Mouse (Mus musculus): Measurements from ENCODE around the gene Gm10840.
A peak's percentile ranks its signal among the peaks of the same experiment; 100 is the strongest.
"Not testable (repeated sequence)": the region's sequence is repeated elsewhere in the genome, so short reads cannot be mapped to it uniquely, and the experiment has no call there.

Gene Gm10840

GRCm38 (mm10) chr11:106160841-106161721 lies at the start of gene Gm10840, which contains the start of gene Limd2:
Gene Gm10840 (plus strand): TSS chr11:106160850.
Gene Limd2 (minus strand): TSS chr11:106160860.
- peak; percentile 74 to 88 for DNase-seq (ENCODE audit: low spot score in 2 of 2)

GRCm38 (mm10) chr11:106111688-106112087 lies 49.0 kb upstream of the Gm10840 start:
- DNase-seq (ENCODE audit: low spot score in 2 of 2): no peak

GRCm38 (mm10) chr11:106122221-106122620 lies 38.4 kb upstream of the Gm10840 start:
- no peak for DNase-seq (ENCODE audit: low spot score in 2 of 2)

- peak in 1 of 2 experiments; percentile 21 for DNase-seq (ENCODE audit: low spot score in 2 of 2)
Observed at GRCm38 (mm10) chr11:106122736-106123135, 37.9 kb upstream of the Gm10840 start.

- DNase-seq (ENCODE audit: low spot score in 2 of 2): no peak
Observed at GRCm38 (mm10) chr11:106124784-106125183, 35.9 kb upstream of the Gm10840 start.

- DNase-seq (ENCODE audit: low spot score in 2 of 2): no peak
Observed at GRCm38 (mm10) chr11:106125827-106126226, 34.8 kb upstream of the Gm10840 start.

- not testable (repeated sequence) for DNase-seq (ENCODE audit: low spot score in 2 of 2)
Observed at GRCm38 (mm10) chr11:106126727-106127373, 33.8 kb upstream of the Gm10840 start.

GRCm38 (mm10) chr11:106129477-106129876 lies 31.2 kb upstream of the Gm10840 start:
- no peak for DNase-seq (ENCODE audit: low spot score in 2 of 2)

- DNase-seq (ENCODE audit: low spot score in 2 of 2): no peak
Observed at GRCm38 (mm10) chr11:106132516-106132915, 28.1 kb upstream of the Gm10840 start.

- peak; percentile 24 to 52 for DNase-seq (ENCODE audit: low spot score in 2 of 2)
Observed at GRCm38 (mm10) chr11:106134580-106135528, 25.8 kb upstream of the Gm10840 start.

GRCm38 (mm10) chr11:106151219-106151618 lies 9.4 kb upstream of the Gm10840 start:
- no peak for DNase-seq (ENCODE audit: low spot score in 2 of 2)

- DNase-seq (ENCODE audit: low spot score in 2 of 2): no peak
Observed at GRCm38 (mm10) chr11:106152132-106152531, 8.5 kb upstream of the Gm10840 start.

- no peak for DNase-seq (ENCODE audit: low spot score in 2 of 2)
Observed at GRCm38 (mm10) chr11:106154091-106154490, 6.6 kb upstream of the Gm10840 start.

- no peak for DNase-seq (ENCODE audit: low spot score in 2 of 2)
Observed at GRCm38 (mm10) chr11:106154770-106155169, 5.9 kb upstream of the Gm10840 start.

- no peak for DNase-seq (ENCODE audit: low spot score in 2 of 2)
Observed at GRCm38 (mm10) chr11:106155761-106156160, 4.9 kb upstream of the Gm10840 start.

GRCm38 (mm10) chr11:106156257-106156656 lies 4.4 kb upstream of the Gm10840 start:
- DNase-seq (ENCODE audit: low spot score in 2 of 2): no peak

GRCm38 (mm10) chr11:106157154-106157553 lies 3.5 kb upstream of the Gm10840 start:
- DNase-seq (ENCODE audit: low spot score in 2 of 2): no peak

- DNase-seq (ENCODE audit: low spot score in 2 of 2): no peak
Observed at GRCm38 (mm10) chr11:106158081-106158929, 2.3 kb upstream of the Gm10840 start.

GRCm38 (mm10) chr11:106158930-106159215 lies 1.8 kb upstream of the Gm10840 start:
- DNase-seq (ENCODE audit: low spot score in 2 of 2): no peak

GRCm38 (mm10) chr11:106159216-106159920 lies 1.3 kb upstream of the Gm10840 start:
- peak; percentile 55 to 69 for DNase-seq (ENCODE audit: low spot score in 2 of 2)
